Mouse (Mus musculus) C2C12 (cell line): ENCODE measurements around the gene Treml1. TPM values are rescaled to one million over a fixed set of nuclear protein-coding genes. Genes with fewer than 3 reads are reported as not detected.
A peak's percentile ranks its signal among the peaks of the same experiment; 100 is the strongest.

Source experiments
- H3K27me3 ChIP-seq: one replicate; pipeline ENCODE4 v1.6.1; 2011; ENCODE audit not compliant: control insufficient read depth, insufficient read depth, insufficient read length
- H3K36me3 ChIP-seq: one replicate; pipeline ENCODE4 v1.6.1; 2011; ENCODE audit not compliant: control insufficient read depth, insufficient read depth
- H3K4me3 ChIP-seq: one replicate; pipeline ENCODE4 v1.5.1; 2011; ENCODE audit warnings: mild to moderate bottlenecking, control low read depth; ENCODE audit not compliant: poor library complexity, insufficient read depth, severe bottlenecking
- H3K79me2 ChIP-seq: one replicate; pipeline ENCODE4 v1.6.1; 2011; ENCODE audit not compliant: control insufficient read depth, insufficient read depth
- H3K79me3 ChIP-seq: one replicate; pipeline ENCODE4 v1.6.1; 2011; ENCODE audit warnings: low read depth, control low read depth
- H3ac ChIP-seq: one replicate; pipeline ENCODE3; 2011; ENCODE audit warnings: low read depth; ENCODE audit not compliant: control insufficient read depth, insufficient read length
- CEBPB ChIP-seq: IDR thresholded peaks from one replicate; pipeline ENCODE4 v1.6.1; 2011; ENCODE audit warnings: low read depth, mild to moderate bottlenecking, control low read depth, moderate library complexity
- CTCF ChIP-seq: IDR thresholded peaks from one replicate; pipeline ENCODE4 v1.5.1; 2011; ENCODE audit not compliant: control insufficient read depth, insufficient read depth, insufficient read length
- FOSL1 ChIP-seq: IDR thresholded peaks from one replicate; pipeline ENCODE4 v1.8.0; 2011; ENCODE audit warnings: mild to moderate bottlenecking, low read length; ENCODE audit not compliant: poor library complexity, insufficient read depth, severe bottlenecking
- MAX ChIP-seq: IDR thresholded peaks from one replicate; pipeline ENCODE4 v1.6.1; 2011; ENCODE audit warnings: mild to moderate bottlenecking, control low read depth
- MYOD1 ChIP-seq: IDR thresholded peaks from one replicate; pipeline ENCODE4 v1.6.1; 2011; ENCODE audit warnings: low read depth; ENCODE audit not compliant: control insufficient read depth, insufficient read length
- MYOG ChIP-seq: IDR thresholded peaks from one replicate; pipeline ENCODE4 v1.6.1; 2011; ENCODE audit not compliant: control insufficient read depth, insufficient read length; ENCODE audit errors: extremely low read depth
- USF1 ChIP-seq: IDR thresholded peaks from one replicate; pipeline ENCODE4 v1.6.1; 2011; ENCODE audit warnings: low read depth, mild to moderate bottlenecking, control low read depth, moderate library complexity
- polyA plus RNA-seq: library from polyadenylated mRNA; unstranded; fragments of >200 nt; fragmentation: generic; extraction: Trizol; gene quantifications from one replicate; pipeline ENCODE4 v1.2.1, GENCODE M21; 2012; ENCODE audit warnings: missing spikeins

Treml1 gene
- polyA plus RNA-seq, 1 experiment: not detected

DNA sequence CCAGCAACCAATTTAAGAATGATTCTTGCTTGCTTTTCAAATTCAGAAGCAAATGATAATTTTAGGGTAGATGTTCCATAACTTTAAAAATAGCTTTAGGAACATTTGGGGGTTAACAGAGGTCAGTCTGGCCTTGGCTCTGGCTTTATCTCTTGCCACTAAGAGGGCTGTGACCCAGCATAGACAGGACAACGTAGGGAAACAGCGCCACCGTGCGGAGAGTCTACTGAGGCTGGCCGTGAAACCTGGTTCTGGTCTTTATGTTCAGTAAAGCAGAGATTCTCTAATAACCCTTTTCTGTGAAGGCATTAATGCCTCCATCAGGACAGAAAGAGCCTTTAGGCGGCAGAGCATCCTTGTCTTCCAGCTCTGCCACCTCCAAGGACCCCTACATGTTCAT, 22.9 kb upstream of the Treml1 start:
- H3ac ChIP-seq: no peak overlapping the region
- H3K79me2 ChIP-seq: no peaks in the 10 kb centered on the region
- H3K79me3 ChIP-seq: no peaks in the 10 kb centered on the region
- TF ChIP-seq FOSL1: no peak
- TF ChIP-seq CTCF: peak; percentile 77
- no peaks in the 10 kb centered on the region for H3K36me3 ChIP-seq
- no peak overlapping the region for H3K4me3 ChIP-seq
- H3K27me3 ChIP-seq: no peaks in the 10 kb centered on the region

DNA sequence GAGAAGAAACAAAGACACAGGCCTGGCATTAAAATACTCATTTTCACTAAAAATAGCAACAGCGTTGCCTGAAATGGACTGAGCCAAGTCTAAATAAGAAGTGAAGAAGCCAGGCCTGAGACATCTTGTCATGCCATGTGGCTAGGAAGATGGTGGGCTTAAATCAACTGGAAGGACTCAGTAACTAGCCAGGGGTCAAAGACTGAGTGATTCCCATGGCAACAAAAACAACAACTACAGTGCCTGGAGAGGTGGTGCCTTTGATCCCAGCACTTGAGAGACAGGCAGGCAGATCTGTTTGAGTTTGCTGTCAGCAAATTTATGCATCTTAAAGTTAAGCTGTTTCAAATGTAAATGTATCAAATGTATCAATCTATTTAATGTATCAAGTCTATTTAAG, 19.4 kb upstream of the Treml1 start:
- no peaks in the 10 kb centered on the region for H3K79me3 ChIP-seq
- H3K36me3 ChIP-seq: no peaks in the 10 kb centered on the region
- no peak overlapping the region for H3K4me3 ChIP-seq
- no peaks in the 10 kb centered on the region for H3K27me3 ChIP-seq
- TF ChIP-seq MAX: no peak
- TF ChIP-seq CTCF: no peak
- TF ChIP-seq MYOG: no peak
- H3K79me2 ChIP-seq: no peaks in the 10 kb centered on the region
- H3ac ChIP-seq: no peak overlapping the region

DNA sequence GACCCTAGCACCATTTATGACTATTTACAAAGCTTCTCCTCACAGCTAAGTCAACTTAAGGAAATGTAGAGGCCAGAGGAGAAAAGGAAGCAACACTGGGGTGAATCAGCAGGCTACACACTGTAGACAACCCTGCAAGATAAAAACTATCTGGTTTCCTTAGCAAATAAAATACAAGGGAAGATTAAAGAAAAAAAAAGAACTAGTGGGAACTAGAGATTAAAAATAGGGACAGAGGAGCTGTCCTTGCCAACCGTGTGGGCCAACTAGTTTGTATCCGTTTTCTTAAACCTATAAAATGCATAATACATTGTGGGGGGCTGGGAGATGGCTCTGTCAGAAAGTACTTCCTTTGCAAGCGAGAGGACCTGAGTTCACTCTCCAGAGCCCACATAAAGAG, 17.8 kb upstream of the Treml1 start:
- H3K36me3 ChIP-seq: no peaks in the 10 kb centered on the region
- H3K79me3 ChIP-seq: no peaks in the 10 kb centered on the region
- no peaks in the 10 kb centered on the region for H3K79me2 ChIP-seq
- H3K4me3 ChIP-seq: no peak overlapping the region
- peaks cover 2% of the 10 kb centered on the region for H3K27me3 ChIP-seq
- H3ac ChIP-seq: no peak overlapping the region
- TF ChIP-seq USF1: no peak
- TF ChIP-seq CEBPB: no peak
- no peak for TF ChIP-seq MYOG

GRCm38 (mm10) chr17:48343065-48343464, 16.7 kb upstream of the Treml1 start:
- no peak overlapping the region for H3ac ChIP-seq
- TF ChIP-seq MYOD1: no peak
- no peak for TF ChIP-seq FOSL1
- TF ChIP-seq CTCF: no peak
- no peak for TF ChIP-seq MYOG
- TF ChIP-seq MAX: no peak
- TF ChIP-seq USF1: no peak
- no peak for TF ChIP-seq CEBPB
- no peaks in the 10 kb centered on the region for H3K36me3 ChIP-seq
- H3K79me2 ChIP-seq: no peaks in the 10 kb centered on the region
- no peak overlapping the region for H3K4me3 ChIP-seq
- H3K79me3 ChIP-seq: no peaks in the 10 kb centered on the region
- peaks cover 7% of the 10 kb centered on the region for H3K27me3 ChIP-seq

DNA sequence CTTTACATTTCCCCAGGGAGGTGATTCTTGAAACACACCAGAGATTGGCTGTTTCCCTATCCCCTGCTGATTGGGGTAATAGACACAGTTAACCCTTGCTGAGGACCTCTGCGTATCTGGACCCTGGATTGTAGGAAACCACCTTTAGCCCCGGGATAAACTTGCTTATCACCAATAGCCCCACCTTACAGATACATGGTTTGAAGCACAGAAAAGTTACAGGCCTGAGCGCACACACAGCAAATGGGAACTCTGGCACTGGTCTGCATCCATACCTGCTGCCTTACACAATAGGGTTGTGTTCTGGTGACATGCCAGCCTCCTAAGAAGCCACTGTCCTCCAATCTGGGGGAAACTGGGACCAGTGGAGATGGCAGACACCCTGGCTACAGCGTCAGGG, 13.9 kb upstream of the Treml1 start:
- no peak overlapping the region for H3ac ChIP-seq
- H3K36me3 ChIP-seq: no peaks in the 10 kb centered on the region
- no peak for TF ChIP-seq MYOD1
- no peak for TF ChIP-seq MYOG
- no peak for TF ChIP-seq CEBPB
- no peak for TF ChIP-seq MAX
- no peak for TF ChIP-seq USF1
- no peak for TF ChIP-seq CTCF
- no peak for TF ChIP-seq FOSL1
- no peaks in the 10 kb centered on the region for H3K79me2 ChIP-seq
- no peak overlapping the region for H3K4me3 ChIP-seq
- H3K79me3 ChIP-seq: no peaks in the 10 kb centered on the region
- H3K27me3 ChIP-seq: peaks cover 7% of the 10 kb centered on the region

DNA sequence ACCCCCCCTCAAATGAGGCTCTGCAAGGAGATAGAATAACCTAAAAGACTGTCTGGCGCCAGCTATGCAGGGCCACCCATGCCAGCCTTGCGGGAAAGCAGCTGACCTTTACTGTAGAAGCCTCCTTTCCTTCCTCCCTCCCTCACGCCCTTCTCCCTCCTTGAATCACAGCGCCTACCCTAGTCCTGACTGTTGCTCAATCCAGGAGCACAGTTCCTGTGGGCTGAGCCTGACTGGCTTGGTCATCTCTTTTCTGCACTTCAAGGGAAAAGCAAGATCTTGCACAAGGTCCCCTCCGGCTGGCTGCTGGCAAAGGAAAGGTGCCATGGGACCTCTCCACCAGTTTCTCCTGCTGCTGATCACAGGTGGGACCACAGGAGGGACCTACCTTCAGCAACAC, 13.5 kb upstream of the Treml1 start, which contains the start of gene Trem2:
TSS of gene Trem2 (plus strand) at position 171 of the 400 bp plus-strand sequence.
- Histone ChIP-seq H3ac (no peak within 1 kb of the TSS), H3K4me3 (no peak within 1 kb of the TSS), H3K27me3 (peaks cover 7% of the 10 kb centered on the region), H3K36me3 (no peaks in the 10 kb centered on the region), H3K79me3 (no peaks in the 10 kb centered on the region), H3K79me2 (no peaks in the 10 kb centered on the region)
- TF ChIP-seq MAX (no peak), MYOG (no peak), FOSL1 (no peak), CEBPB (no peak), CTCF (no peak), MYOD1 (no peak), USF1 (no peak)
